Mouse (Mus musculus) neural tube, embryonic 11.5 days (tissue): ENCODE measurements around the gene Tcaf2. TPM values are rescaled to one million over a fixed set of nuclear protein-coding genes. Genes with fewer than 3 reads are reported as not detected.
A peak's percentile ranks its signal among the peaks of the same experiment; 100 is the strongest.

Source experiments
- ATAC-seq: fragments of 200-750 bp; cut with Nextera tagmentation; 2 replicates; pipeline ENCODE4 v1.8.0; 2017; ENCODE audit warnings: moderate number of reproducible peaks, mild to moderate bottlenecking, moderate TSS enrichment, moderate library complexity; ENCODE audit not compliant: insufficient read depth, low FRiP score, low TSS enrichment
- DNase-seq: peaks from one replicate; pipeline ENCODE4 v3.0.0-alpha.2; 2015; ENCODE audit warnings: low spot score
- H3K27ac ChIP-seq: fragments of 300-500 bp; sonication (generic); 2 replicates; pipeline ENCODE4 v1.5.1; 2014; ENCODE audit warnings: low read depth, mild to moderate bottlenecking, low read length
- H3K27me3 ChIP-seq: fragments of 300-500 bp; sonication (generic); 2 replicates; pipeline ENCODE4 v1.6.1; 2014; ENCODE audit warnings: mild to moderate bottlenecking, low read length, mixed read lengths; ENCODE audit not compliant: control insufficient read depth, insufficient read depth
- H3K36me3 ChIP-seq: fragments of 300-500 bp; sonication (generic); 2 replicates; pipeline ENCODE4 v1.6.1; 2014; ENCODE audit warnings: mild to moderate bottlenecking, low read length, moderate library complexity, mixed read lengths; ENCODE audit not compliant: control insufficient read depth, insufficient read depth
- H3K4me1 ChIP-seq: fragments of 300-500 bp; sonication (generic); 2 replicates; pipeline ENCODE4 v1.6.1; 2014; ENCODE audit warnings: low read length, mixed read lengths; ENCODE audit not compliant: control insufficient read depth, insufficient read depth
- H3K4me2 ChIP-seq: fragments of 300-500 bp; sonication (generic); 2 replicates; pipeline ENCODE4 v1.6.1; 2014; ENCODE audit warnings: low read depth, mild to moderate bottlenecking, moderate library complexity
- H3K4me3 ChIP-seq: fragments of 300-500 bp; sonication (generic); 2 replicates; pipeline ENCODE4 v1.5.1; 2014; ENCODE audit warnings: low read depth, low read length
- H3K9ac ChIP-seq: fragments of 300-500 bp; sonication (generic); 2 replicates; pipeline ENCODE4 v1.6.1; 2014; ENCODE audit warnings: mild to moderate bottlenecking, low read length
- H3K9me3 ChIP-seq: fragments of 300-500 bp; sonication (generic); 2 replicates; pipeline ENCODE4 v1.6.1; 2016; ENCODE audit warnings: low read length; ENCODE audit not compliant: control insufficient read depth
- WGBS: fragments of 180-500 bp; shearing (Covaris S2); extraction: QIAGEN DNeasy Blood & Tissue Kit; methylation state at CpG from one replicate; pipeline ENCODE4 v1.1.7; 2014; 5-methylcytosine and 5-hydroxymethylcytosine counted together
- polyA plus RNA-seq: library from polyadenylated mRNA; unstranded; fragments of >200 nt; fragmentation: Nextera tagmentation; extraction: Ambion mirVana; gene quantifications from 2 replicates; pipeline ENCODE4 v1.2.1, GENCODE M21; 2014

The Tcaf2 gene
- polyA plus RNA-seq, 1 experiment from 2014 or later: 1.8 TPM

GRCm38 (mm10) chr6:42583488-42583872 lies 61.6 kb downstream of the Tcaf2 start:
- under 1% methylated on average over 7 of the region's 7 CpGs for WGBS

GRCm38 (mm10) chr6:42582741-42583487 lies 62.1 kb downstream of the Tcaf2 start:
- Histone ChIP-seq H3K36me3 (no peaks in the 10 kb centered on the region), H3K4me3 (no peak overlapping the region), H3K9ac (no peak overlapping the region), H3K4me2 (no peak overlapping the region), H3K4me1 (no peaks in the 10 kb centered on the region), H3K27me3 (no peaks in the 10 kb centered on the region), H3K9me3 (no peaks in the 10 kb centered on the region), H3K27ac (no peak overlapping the region)
- no peak for ATAC-seq
- DNase-seq: no peak
- 69% methylated on average over 9 of the region's 9 CpGs for WGBS

More at GRCm38 (mm10) chr6:42583488-42583872, 61.6 kb downstream of the Tcaf2 start:
- Histone ChIP-seq H3K9ac (no peak overlapping the region), H3K36me3 (no peaks in the 10 kb centered on the region), H3K27me3 (no peaks in the 10 kb centered on the region), H3K4me2 (no peak overlapping the region), H3K9me3 (no peaks in the 10 kb centered on the region), H3K4me1 (no peaks in the 10 kb centered on the region), H3K27ac (no peak overlapping the region), H3K4me3 (no peak overlapping the region)
- DNase-seq (peak; percentile 72), ATAC-seq (0 out of 2 replicates have a peak, but pooled peaks have one; percentile 60)

DNA sequence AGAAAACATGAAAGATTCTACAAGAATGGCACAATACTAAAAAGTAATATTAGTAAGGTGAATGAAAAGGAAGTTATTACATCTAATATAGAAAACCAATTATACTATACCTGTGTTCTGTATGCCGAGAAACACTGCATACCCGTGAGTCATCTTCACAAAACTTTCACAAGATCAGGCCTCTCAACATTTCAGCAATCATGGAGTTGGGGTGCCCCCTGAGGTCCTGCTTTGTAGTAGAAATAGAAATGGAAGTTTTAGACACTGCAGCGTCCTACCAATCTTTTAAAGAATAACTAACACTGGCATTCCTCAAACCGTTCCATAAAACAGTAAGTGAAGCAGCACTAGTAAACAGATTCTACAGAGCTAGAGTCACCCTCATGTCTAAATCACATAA lies 66.4 kb downstream of the Tcaf2 start:
- Histone ChIP-seq H3K36me3 (no peaks in the 10 kb centered on the region), H3K27me3 (no peaks in the 10 kb centered on the region), H3K4me1 (no peaks in the 10 kb centered on the region), H3K9me3 (no peaks in the 10 kb centered on the region), H3K4me3 (no peak overlapping the region), H3K4me2 (no peak overlapping the region), H3K27ac (no peak overlapping the region), H3K9ac (no peak overlapping the region)
- no peak for DNase-seq
- WGBS: 88% methylated on average over 4 of the region's 4 CpGs
- ATAC-seq: no peak

DNA sequence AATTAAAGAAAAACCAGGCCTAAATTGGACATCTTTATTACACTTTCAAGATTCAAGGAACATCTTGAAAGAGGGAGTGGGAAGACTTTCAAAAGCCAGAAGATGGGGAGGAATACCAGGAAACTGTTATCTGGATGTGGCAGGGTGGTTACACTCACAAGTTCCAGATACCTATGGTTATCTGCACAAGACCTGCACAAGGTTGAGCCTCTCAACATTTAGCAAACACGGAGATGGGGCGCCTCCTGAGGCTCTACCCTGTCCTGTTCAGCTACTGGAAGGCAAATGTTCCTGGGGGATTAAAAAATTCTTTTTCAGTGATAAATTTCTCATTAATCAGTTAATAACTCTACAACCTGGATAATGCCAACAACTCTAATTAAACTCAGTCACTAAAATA lies 67.6 kb downstream of the Tcaf2 start:
- Histone ChIP-seq H3K4me3 (no peak overlapping the region), H3K27me3 (no peaks in the 10 kb centered on the region), H3K9ac (no peak overlapping the region), H3K27ac (no peak overlapping the region), H3K4me1 (no peaks in the 10 kb centered on the region), H3K4me2 (no peak overlapping the region), H3K36me3 (no peaks in the 10 kb centered on the region), H3K9me3 (no peaks in the 10 kb centered on the region)
- 86% methylated on average over 2 of the region's 2 CpGs for WGBS
- ATAC-seq: no peak
- DNase-seq: no peak

Other genes starting within 250 kb of the Tcaf2 start
- not detected in 2 replicates for gene Tas2r143, start 245.0 kb downstream of the Tcaf2 start, polyA plus RNA-seq
- gene Tas2r135, start 239.8 kb downstream of the Tcaf2 start, polyA plus RNA-seq: not detected in 2 replicates
- not detected in 2 replicates for gene Tas2r126, start 210.7 kb downstream of the Tcaf2 start, polyA plus RNA-seq
- not detected in 2 replicates for gene Olfr458, start 180.1 kb downstream of the Tcaf2 start, polyA plus RNA-seq
- not detected in 2 replicates for gene Olfr457, start 168.9 kb downstream of the Tcaf2 start, polyA plus RNA-seq
- not detected in 2 replicates for gene Olfr456, start 158.0 kb downstream of the Tcaf2 start, polyA plus RNA-seq
- not detected in 2 replicates for gene Olfr455, start 97.7 kb downstream of the Tcaf2 start, polyA plus RNA-seq
- not detected in 2 replicates for gene Tcaf3, start 47.6 kb downstream of the Tcaf2 start, polyA plus RNA-seq
- 149 and 168 TPM in 2 replicates for gene Tcaf1, start 64.8 kb upstream of the Tcaf2 start, polyA plus RNA-seq
- gene Olfr453, start 94.1 kb upstream of the Tcaf2 start, polyA plus RNA-seq: not detected in 2 replicates
- not detected in 2 replicates for gene Olfr38, start 111.2 kb upstream of the Tcaf2 start, polyA plus RNA-seq
- not detected in 2 replicates for gene Olfr452, start 139.8 kb upstream of the Tcaf2 start, polyA plus RNA-seq
- gene Olfr450, start 166.7 kb upstream of the Tcaf2 start, polyA plus RNA-seq: not detected in 2 replicates
- not detected in 2 replicates for gene Olfr449, start 189.1 kb upstream of the Tcaf2 start, polyA plus RNA-seq
- not detected in 2 replicates for gene Olfr448, start 245.2 kb upstream of the Tcaf2 start, polyA plus RNA-seq